Mouse (Mus musculus): ENCODE data around the gene Acaa1b. TPM values are rescaled to one million over a fixed set of nuclear protein-coding genes. Genes with fewer than 3 reads are reported as not detected.

The Acaa1b gene
- total and polyA plus RNA-seq, 2 experiments from 2014 or later: 2.8 to 4.6 TPM

DNA sequence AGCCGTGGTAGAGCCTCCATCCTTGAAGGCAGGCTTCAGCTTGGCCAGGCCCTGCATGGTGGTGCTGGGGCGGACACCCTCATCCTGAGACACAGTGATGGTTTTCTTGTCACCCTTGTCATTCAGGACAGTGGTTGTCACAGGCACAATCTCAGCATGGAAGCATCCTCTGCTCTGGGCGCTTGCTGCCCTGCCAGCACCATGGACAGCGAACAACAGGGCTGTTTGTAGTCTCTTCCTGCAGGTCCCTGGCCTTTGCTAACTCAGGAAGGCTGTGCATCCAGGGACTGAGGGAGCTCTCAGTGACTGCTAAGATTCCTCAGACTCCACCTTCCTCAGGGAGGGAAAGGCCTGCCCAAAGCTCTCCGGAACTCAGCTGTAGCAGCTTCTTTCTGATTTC lies 7.3 kb downstream of the Acaa1b start:
- Histone ChIP-seq H3K27me3 (ENCODE audit: insufficient read depth, low read length) (no peaks in the 10 kb centered on the region), H3K4me3 (ENCODE audit: low read depth, low read length) (no peak overlapping the region), H3K4me2 (ENCODE audit: low read depth, low read length, poor library complexity, severe bottlenecking) (no peak overlapping the region), H3K36me3 (ENCODE audit: insufficient read depth, low read length) (no peaks in the 10 kb centered on the region), H3K27ac (ENCODE audit: low read depth, low read length) (no peak overlapping the region), H3K9me3 (ENCODE audit: low read length) (no peaks in the 10 kb centered on the region), H3K4me1 (ENCODE audit: insufficient read depth, low read length) (no peaks in the 10 kb centered on the region), H3K9ac (replicated peaks; ENCODE audit: low read length, poor library complexity, severe bottlenecking) (no peak overlapping the region)
- ATAC-seq (ENCODE audit: low FRiP score) (no peak), DNase-seq (ENCODE audit: low spot score) (peak; percentile 15)
- 27% methylated on average over 5 of the region's 5 CpGs for WGBS
- TF ChIP-seq CTCF (IDR thresholded peaks at IDR 0.05): no peak

DNA sequence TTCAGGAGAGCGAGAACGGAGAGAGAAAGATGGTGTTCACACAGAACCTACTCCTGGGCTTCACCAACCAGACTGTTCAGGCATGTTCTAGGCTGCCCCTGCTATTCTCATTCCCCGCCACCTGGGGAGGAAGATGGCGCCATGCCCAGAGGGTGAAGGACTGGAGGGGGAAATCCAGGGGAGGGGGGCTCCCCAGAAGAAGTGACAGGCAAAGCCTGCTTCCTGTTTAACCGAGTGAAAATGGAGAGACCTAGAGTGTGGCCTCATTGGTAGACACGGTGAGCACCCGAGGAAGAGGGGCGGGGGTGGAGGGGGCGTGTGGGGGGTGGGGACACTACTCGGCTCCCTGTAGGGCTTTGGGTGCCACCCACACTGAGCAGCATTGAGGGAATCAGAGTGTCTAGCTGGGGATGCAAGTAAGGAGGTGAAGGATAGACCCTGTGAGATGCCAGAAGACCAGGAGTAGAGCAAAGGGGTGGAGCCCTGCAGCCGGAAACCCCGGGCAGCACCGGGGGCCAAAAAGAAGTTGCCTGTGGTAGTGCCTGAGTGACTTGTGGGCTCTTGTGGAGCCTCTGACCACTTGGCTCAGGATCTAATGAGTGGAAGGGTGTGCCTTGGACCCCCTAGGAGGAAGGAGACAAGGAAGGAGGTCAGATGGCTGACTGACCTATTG lies 10.7 kb downstream of the Acaa1b start:
- TF ChIP-seq CTCF (IDR thresholded peaks at IDR 0.05): no peak
- Histone ChIP-seq H3K4me2 (ENCODE audit: low read depth, low read length, poor library complexity, severe bottlenecking) (no peak overlapping the region), H3K4me3 (ENCODE audit: low read depth, low read length) (no peak overlapping the region), H3K36me3 (ENCODE audit: insufficient read depth, low read length) (no peaks in the 10 kb centered on the region), H3K27ac (ENCODE audit: low read depth, low read length) (no peak overlapping the region), H3K4me1 (ENCODE audit: insufficient read depth, low read length) (no peaks in the 10 kb centered on the region), H3K9ac (replicated peaks; ENCODE audit: low read length, poor library complexity, severe bottlenecking) (no peak overlapping the region), H3K27me3 (ENCODE audit: insufficient read depth, low read length) (no peaks in the 10 kb centered on the region), H3K9me3 (ENCODE audit: low read length) (no peaks in the 10 kb centered on the region)
- 78% methylated on average over 13 of the region's 13 CpGs for WGBS
- DNase-seq (ENCODE audit: low spot score): no peak
- ATAC-seq (ENCODE audit: low FRiP score): no peak

DNA sequence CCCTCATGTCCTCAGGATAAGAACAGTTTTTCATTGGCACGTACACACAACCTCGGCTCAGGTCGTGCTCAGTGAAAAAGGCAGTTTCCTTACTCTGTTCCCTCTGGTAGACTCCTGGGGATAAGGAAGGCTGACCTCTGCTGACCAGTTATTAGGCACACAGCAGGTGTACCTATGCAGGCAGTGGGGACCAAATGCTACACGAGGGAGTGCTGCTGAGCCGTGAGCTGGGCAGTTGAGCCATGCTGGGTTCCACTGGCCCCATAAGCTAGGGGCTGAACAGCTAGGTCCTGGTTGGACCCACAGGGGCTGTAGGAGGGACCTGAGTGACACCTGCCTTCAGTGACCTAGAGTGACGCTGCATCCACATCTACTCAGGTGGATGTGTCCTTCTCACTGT lies 11.3 kb downstream of the Acaa1b start:
- no peaks in the 10 kb centered on the region for H3K36me3 ChIP-seq (ENCODE audit: insufficient read depth, low read length)
- DNase-seq (ENCODE audit: low spot score) (no peak), ATAC-seq (ENCODE audit: low FRiP score) (no peak)
- no peak overlapping the region for H3K4me2 ChIP-seq (ENCODE audit: low read depth, low read length, poor library complexity, severe bottlenecking)
- no peak overlapping the region for H3K27ac ChIP-seq (ENCODE audit: low read depth, low read length)
- no peak for TF ChIP-seq CTCF (IDR thresholded peaks at IDR 0.05)
- no peaks in the 10 kb centered on the region for H3K4me1 ChIP-seq (ENCODE audit: insufficient read depth, low read length)
- no peaks in the 10 kb centered on the region for H3K27me3 ChIP-seq (ENCODE audit: insufficient read depth, low read length)
- 65% methylated on average over 6 of the region's 6 CpGs for WGBS
- H3K9me3 ChIP-seq (ENCODE audit: low read length): no peaks in the 10 kb centered on the region
- H3K4me3 ChIP-seq (ENCODE audit: low read depth, low read length): no peak overlapping the region
- no peak overlapping the region for H3K9ac ChIP-seq (replicated peaks; ENCODE audit: low read length, poor library complexity, severe bottlenecking)

DNA sequence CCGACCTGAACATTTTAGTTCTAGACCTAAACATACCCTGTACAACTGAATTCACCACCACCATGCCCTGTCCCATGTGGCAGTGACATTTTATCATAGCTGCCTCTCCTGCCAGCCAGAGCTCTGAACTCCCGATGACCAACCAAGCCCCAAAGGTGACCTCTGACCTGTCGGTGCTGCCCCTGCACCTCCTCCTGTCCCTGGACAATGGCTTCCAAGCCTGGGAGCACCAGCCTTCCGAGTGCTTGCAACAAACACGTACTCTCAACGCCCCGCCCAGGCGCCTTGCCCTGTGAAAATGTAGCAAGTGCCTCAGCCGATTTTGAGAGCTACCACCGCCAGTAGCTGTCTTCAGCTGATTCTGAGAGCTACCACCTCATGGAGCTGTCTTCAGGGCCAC lies 11.8 kb downstream of the Acaa1b start:
- H3K9me3 ChIP-seq (ENCODE audit: low read length): no peaks in the 10 kb centered on the region
- H3K4me2 ChIP-seq (ENCODE audit: low read depth, low read length, poor library complexity, severe bottlenecking): no peak overlapping the region
- WGBS: 49% methylated on average over 9 of the region's 10 CpGs
- no peak overlapping the region for H3K4me3 ChIP-seq (ENCODE audit: low read depth, low read length)
- no peaks in the 10 kb centered on the region for H3K27me3 ChIP-seq (ENCODE audit: insufficient read depth, low read length)
- ATAC-seq (ENCODE audit: low FRiP score) (no peak), DNase-seq (ENCODE audit: low spot score) (no peak)
- H3K9ac ChIP-seq (replicated peaks; ENCODE audit: low read length, poor library complexity, severe bottlenecking): no peak overlapping the region
- no peaks in the 10 kb centered on the region for H3K4me1 ChIP-seq (ENCODE audit: insufficient read depth, low read length)
- TF ChIP-seq CTCF (IDR thresholded peaks at IDR 0.05): no peak
- H3K27ac ChIP-seq (ENCODE audit: low read depth, low read length): no peak overlapping the region
- no peaks in the 10 kb centered on the region for H3K36me3 ChIP-seq (ENCODE audit: insufficient read depth, low read length)

DNA sequence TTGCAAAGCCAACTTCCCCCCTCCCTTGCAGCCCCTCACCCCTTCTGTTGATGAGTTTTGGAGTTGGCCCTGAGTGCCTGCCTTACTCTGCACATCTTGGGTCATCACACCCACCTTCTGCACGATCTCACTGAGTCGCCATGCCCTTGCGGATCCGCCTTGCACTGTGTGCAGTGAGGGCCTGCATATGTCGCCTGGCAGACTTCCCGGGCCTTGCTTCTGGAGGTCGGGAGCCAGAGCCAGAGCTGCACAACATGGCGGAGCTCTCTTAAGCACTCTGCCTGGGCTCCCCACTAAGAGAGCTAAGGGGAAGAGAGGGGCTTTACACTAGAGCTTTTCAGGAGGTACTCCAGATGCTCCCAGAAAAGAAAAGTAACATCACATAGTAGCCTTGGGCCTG lies 12.2 kb downstream of the Acaa1b start:
- peak; percentile 64 for DNase-seq (ENCODE audit: low spot score)
- ATAC-seq (ENCODE audit: low FRiP score): no peak
- TF ChIP-seq CTCF (IDR thresholded peaks at IDR 0.05): no peak

DNA sequence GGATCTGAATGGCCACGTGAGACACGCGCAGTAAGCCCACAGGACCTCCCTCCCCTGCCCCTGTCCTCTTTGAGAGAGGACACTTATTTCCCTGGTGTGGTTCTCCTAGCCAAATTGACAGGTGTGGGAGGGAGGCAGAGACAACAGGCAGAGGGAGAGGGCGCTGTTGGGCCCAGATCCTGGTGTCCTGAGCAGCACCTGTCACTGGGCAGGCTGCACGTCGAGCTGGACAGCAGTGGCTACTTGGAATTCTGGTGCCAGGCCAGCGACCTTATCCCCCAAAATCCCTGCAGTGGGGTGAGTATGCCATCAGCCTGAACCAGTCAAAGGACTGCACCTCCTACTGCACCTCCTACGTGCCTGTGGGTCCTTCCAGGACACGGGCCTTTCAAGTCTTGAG lies 13.5 kb downstream of the Acaa1b start:
- H3K9ac ChIP-seq (replicated peaks; ENCODE audit: low read length, poor library complexity, severe bottlenecking): no peak overlapping the region
- H3K9me3 ChIP-seq (ENCODE audit: low read length): no peaks in the 10 kb centered on the region
- no peaks in the 10 kb centered on the region for H3K27me3 ChIP-seq (ENCODE audit: insufficient read depth, low read length)
- H3K4me3 ChIP-seq (ENCODE audit: low read depth, low read length): no peak overlapping the region
- DNase-seq (ENCODE audit: low spot score) (no peak), ATAC-seq (ENCODE audit: low FRiP score) (no peak)
- H3K36me3 ChIP-seq (ENCODE audit: insufficient read depth, low read length): no peaks in the 10 kb centered on the region
- 63% methylated on average over 9 of the region's 9 CpGs for WGBS
- H3K4me1 ChIP-seq (ENCODE audit: insufficient read depth, low read length): no peaks in the 10 kb centered on the region
- H3K27ac ChIP-seq (ENCODE audit: low read depth, low read length): no peak overlapping the region
- H3K4me2 ChIP-seq (ENCODE audit: low read depth, low read length, poor library complexity, severe bottlenecking): no peak overlapping the region
- no peak for TF ChIP-seq CTCF (IDR thresholded peaks at IDR 0.05)

More for the DNA sequence above, 12.2 kb downstream of the Acaa1b start:
- Histone ChIP-seq H3K4me3 (ENCODE audit: low read depth, low read length) (no peak overlapping the region), H3K27ac (ENCODE audit: low read depth, low read length) (no peak overlapping the region), H3K9me3 (ENCODE audit: low read length) (no peaks in the 10 kb centered on the region), H3K9ac (replicated peaks; ENCODE audit: low read length, poor library complexity, severe bottlenecking) (no peak overlapping the region), H3K27me3 (ENCODE audit: insufficient read depth, low read length) (no peaks in the 10 kb centered on the region), H3K4me1 (ENCODE audit: insufficient read depth, low read length) (no peaks in the 10 kb centered on the region), H3K36me3 (ENCODE audit: insufficient read depth, low read length) (no peaks in the 10 kb centered on the region), H3K4me2 (ENCODE audit: low read depth, low read length, poor library complexity, severe bottlenecking) (no peak overlapping the region)
- 83% methylated on average over 8 of the region's 8 CpGs for WGBS

Measured in midbrain, postnatal 0 days (tissue).